Mouse (Mus musculus): ENCODE measurements around the gene Plekha4.

Plekha4 gene

DNA sequence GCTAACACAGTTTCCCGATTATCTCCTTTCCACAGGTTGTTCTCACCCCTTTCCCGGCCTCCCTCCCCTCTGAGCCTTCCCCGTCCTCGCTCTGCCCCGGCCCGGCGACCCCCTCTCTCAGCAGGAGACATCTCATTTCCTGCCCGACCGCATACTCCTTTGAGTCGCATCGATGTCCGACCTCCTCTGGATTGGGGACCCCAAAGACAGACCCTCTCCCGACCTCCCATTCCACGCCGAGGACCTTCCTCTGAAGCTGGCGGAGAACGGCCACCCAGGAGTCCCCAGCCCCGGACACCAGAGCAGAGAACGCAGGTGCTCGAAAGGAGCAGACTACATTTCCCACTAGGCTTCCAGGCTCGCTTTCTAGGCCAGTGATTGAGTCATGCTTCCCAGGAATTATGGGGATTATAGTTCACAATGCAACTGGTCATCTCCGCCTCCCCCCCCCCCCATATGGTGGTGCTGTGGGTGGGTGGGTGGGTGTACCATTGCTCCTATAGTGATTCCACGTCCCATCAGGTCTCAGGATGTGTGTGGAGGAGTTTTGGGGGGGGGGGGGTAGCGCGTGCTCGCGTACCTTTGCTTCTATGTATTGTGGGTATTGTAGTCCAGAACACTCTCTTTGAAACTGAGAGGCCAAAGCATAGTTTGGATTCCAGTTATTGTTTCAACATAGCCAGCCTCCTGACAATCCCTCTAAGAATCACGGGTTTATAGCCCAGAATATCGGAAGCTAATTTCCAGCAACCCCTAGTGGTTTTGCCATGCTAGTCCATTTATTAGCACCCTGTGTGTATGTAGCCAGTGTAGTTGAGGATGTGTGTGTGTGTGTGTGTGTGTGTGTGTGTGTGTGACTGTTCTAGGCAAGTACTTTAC is 12.3 kb downstream of the Plekha4 start:
- DNase-seq (ENCODE audit: low spot score) = peak; percentile 69

DNA sequence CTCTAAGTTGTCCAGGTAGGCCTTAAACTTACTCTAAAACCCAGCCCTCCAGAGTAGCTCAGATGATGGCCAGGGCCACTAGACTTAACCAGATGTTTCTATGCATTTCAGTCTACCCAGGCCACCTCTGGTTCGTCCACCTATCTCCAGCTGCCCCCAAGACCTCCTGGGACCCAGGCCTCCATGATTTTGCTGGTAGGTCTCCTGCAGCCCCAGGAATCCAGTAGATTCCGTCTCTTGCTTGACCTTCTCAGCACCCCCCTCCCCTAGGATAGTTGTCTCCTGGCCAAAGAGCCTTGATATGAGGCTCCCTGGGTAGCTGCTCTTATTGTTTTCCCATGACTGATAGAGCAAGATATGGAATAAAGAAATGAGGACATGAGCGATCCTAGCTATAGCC is 13.0 kb downstream of the Plekha4 start:
- no peak for DNase-seq (ENCODE audit: low spot score)

- DNase-seq (ENCODE audit: low spot score) = no peak
Measured at GRCm38 (mm10) chr7:45540213-45540612, 14.1 kb downstream of the Plekha4 start.

- no peak for DNase-seq (ENCODE audit: low spot score)
Measured at GRCm38 (mm10) chr7:45544525-45544924, 18.4 kb downstream of the Plekha4 start.

DNA sequence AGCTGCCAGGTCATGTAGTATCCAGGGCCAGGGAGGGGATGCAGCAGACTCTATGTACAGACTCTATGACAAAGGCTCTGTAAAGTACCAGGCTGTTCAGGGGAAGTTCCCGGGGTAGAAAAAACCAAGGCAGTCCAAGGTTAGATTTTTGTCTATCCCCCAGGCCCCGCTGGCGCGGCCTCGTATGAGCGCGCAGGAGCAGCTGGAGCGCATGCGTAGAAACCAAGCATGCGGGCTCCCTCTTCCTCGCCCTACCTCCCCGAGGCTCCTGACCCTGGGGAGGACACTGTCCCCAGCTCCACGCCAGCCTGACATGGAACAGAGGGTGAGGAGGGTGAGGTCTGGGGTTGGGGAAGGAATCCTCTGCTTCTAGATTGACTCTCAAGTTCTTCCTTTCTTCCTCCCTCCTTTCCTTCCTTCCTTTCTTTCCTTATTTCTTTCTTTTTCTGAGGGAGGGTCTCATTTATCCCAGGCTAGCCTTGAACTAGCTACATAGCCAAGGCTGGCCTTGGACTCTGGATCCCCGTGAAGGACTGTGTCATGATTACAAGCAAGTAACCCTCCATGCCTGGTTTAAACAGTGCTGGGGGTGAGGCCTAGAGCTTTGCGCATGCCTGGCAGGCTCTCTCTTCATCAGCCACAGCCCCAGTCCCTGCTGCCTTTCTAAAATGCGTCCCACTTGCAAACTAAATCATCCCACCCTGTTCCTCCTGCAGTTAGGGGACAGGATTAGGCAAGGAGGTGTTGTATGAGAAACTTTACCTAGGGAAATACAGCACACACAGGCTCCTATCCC is 23.7 kb downstream of the Plekha4 start:
- no peak for DNase-seq (ENCODE audit: low spot score)

DNA sequence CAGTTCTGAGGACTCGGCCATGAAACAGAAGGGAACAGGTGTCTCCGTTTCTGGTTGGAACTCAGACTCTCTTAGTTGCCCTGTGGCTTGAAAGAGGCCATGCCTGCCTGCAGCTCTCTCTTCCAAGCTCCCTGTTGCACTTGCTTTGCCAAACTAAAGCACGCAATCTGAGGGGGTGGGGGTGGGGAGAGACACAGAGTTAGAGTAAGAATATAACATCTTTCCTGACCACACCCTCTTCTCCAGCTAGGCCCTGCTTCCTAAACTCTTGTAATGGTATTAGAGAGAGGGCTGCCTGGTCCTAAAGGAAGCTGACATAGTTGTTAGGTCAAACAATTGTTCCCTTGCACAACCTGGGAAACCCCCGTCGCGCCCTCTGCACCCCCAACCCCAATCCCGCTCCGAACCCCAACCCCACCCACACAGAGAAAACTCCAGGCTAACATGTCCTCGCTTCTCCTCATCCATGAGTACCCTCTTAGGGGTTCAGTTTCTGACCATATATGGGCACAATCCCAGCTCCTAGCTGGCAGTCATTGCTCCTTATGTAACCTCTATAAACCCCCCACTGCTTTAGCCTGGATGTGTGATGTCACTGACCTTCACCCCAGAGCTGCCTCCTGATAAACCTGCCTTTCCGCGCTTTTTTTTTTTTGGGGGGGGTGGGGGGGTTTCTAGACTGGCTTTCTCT is 24.8 kb downstream of the Plekha4 start:
- DNase-seq (ENCODE audit: low spot score) = no peak

DNA sequence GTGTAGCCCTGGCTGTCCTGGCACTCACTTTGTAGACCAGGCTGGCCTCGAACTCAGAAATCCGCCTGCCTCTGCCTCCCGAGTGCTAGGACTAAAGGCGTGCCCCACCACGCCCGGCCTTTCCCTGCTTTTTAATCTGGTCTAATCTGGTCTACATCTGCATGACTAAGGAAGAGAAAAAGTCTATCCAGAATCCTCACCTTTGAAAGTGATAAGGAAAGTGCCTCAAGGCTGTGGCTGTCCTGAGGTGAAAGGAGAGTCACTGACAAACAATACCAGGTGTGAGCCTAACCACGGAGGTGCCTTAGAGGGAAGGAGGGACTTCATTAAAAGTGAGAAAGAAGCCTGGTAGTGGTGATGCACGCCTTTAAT is 25.4 kb downstream of the Plekha4 start:
- no peak for DNase-seq (ENCODE audit: low spot score)

GRCm38 (mm10) chr7:45553519-45553918 is 27.4 kb downstream of the Plekha4 start:
- no peak for DNase-seq (ENCODE audit: low spot score)

DNA sequence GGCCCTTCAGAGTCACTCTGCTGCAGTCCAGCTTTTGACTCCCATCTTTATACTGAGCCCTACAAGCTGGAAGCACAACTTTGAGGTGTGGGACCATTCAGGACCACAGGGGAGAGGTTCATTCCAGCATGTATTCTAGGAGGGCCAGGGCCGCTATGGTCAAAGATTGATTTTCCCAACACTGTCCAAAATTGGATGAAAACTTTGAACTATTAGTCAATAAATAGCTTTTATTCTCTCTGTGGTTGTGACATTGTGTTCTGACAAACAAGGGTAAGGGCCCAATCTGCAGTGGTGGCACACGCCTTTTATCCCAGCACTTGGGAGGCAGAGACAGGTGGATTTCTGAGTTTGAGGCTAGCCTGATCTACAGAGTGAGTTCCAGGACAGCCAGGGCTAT is 27.9 kb downstream of the Plekha4 start:
- no peak for DNase-seq (ENCODE audit: low spot score)

- DNase-seq (ENCODE audit: low spot score) = no peak
Measured at GRCm38 (mm10) chr7:45554744-45555143, 28.6 kb downstream of the Plekha4 start, which contains the start of gene Hsd17b14. Gene Hsd17b14 (plus strand): TSS chr7:45554893.

DNA sequence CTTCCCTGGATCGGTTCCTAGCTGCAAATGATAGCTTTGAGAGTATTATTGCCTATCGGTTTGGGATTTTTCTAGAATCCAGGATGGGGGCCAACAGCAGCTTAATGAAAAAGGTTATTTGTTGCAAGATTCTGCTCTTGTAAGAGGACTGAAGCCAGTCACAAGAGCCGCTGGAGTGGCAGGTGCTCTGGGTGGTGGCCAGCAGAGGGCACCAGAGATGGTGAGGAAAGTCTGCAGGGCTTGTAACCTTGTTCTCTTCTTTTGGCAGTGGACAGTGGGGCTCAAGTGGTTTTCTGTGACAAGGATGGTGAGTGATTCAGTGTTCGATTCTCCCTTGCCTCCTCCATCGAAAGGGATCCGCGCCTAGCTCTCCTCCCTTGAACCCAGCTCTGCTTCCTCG is 29.7 kb downstream of the Plekha4 start:
- peak; percentile 47 for DNase-seq (ENCODE audit: low spot score)

- no peak for DNase-seq (ENCODE audit: low spot score)
Measured at GRCm38 (mm10) chr7:45558907-45559306, 32.8 kb downstream of the Plekha4 start.

GRCm38 (mm10) chr7:45560241-45560640 is 34.1 kb downstream of the Plekha4 start:
- DNase-seq (ENCODE audit: low spot score) = no peak

GRCm38 (mm10) chr7:45560843-45561623 is 34.9 kb downstream of the Plekha4 start:
- DNase-seq (ENCODE audit: low spot score) = peak; percentile 57

GRCm38 (mm10) chr7:45561624-45562520 is 35.7 kb downstream of the Plekha4 start:
- DNase-seq (ENCODE audit: low spot score) = no peak

- no peak for DNase-seq (ENCODE audit: low spot score)
Measured at GRCm38 (mm10) chr7:45564811-45565210, 38.7 kb downstream of the Plekha4 start.

- DNase-seq (ENCODE audit: low spot score) = no peak
Measured at GRCm38 (mm10) chr7:45565446-45565845, 39.3 kb downstream of the Plekha4 start.

DNA sequence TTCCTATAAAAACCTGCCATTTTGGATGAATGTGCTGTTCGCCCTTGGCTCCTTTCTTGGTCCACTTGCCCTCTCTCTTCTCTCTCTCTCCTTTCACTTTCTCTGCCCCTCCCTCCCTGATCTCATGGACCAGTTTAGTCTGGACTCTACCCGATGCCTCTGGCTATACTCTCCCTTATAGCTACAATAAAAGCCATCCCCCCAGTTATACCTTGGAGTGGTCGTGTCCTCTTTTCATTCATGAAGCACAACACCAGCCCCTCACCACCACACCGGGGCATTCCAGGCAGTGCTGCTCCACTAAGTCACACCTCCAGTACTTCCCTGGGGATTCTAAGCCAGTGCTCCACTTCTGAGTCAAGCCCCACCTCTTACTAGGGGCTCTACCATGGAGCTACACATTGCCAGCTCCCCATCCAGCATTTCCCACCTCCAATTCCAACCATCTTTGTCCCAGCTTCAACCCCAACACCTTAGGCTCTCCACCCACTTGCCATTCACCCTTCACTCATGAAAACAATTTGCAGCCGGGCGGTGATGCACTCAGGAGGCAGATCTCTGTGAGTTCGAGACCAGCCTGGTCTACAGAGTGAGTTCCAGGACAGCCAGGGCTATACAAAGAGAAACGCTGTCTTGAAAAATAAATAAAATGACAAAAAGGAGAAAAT is 41.1 kb downstream of the Plekha4 start:
- no peak for DNase-seq (ENCODE audit: low spot score)

DNA sequence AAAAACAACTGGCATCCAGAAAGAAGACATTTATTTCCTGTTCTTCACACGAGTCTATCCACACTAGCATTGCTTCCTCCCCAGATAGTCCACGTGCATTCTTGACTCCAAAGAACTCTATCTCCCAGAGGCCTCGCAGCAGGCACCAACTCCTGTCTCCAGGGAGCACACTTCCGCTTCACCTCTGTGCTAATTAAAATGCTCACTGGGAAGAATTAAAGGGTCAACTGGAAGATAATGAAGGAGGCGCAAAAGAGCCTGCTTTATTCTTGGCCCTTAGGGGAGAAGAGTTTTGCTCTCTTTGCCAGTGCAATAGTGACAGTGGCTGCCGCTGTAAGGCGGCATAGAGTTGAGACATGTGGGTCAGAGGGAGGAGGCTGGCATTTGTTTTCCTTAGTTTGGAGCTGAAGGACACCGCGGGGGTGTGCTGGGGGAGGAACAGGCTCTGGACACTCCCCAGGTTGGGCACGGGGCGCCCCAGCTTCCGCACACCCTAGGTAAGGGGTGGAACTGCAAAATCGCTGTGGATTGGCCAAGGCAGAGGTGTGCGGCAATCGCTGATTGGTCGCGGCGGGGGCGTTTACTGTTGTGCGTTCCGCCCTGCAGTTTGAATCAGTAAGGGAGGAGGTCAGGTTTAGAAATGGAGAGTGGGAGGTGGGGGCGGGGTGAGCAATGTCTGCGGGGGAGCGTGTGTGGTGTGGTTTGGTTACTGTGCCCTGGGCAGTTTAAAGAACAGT is 41.8 kb downstream of the Plekha4 start:
- DNase-seq (ENCODE audit: low spot score) = peak; percentile 76

Measured in left cerebral cortex, adult 11 months (tissue).